Mouse (Mus musculus) c-Kit-positive CD71-positive TER-119-negative erythroid progenitor cells, embryonic 14.5 days (primary cell): Measurements from ENCODE around the gene Prune1.

Source experiments
- DNase-seq: peaks from one replicate; pipeline ENCODE4 v3.0.0-alpha.2; 2013; ENCODE audit warnings: low read depth

Prune1 gene

DNA sequence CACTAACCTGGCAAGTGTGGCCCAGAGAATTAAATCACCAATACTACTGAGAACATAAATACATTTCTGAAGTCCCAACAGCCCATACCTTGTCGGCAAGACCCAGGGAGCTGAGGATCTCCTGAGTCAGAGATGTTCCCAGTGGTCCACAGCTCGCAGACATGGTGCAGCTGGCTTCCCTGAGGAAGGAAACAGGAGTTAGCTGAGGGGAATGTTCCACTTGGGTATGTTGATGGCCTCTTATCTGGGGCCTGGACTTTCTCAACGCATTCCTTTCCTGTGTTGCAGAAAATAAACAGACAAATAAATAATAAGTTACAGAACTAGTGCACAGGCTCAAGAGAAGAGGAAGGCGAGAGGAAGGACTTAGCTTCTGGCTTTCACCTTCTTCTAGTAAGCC, 24.4 kb upstream of the Prune1 start:
- DNase-seq = no peak

GRCm38 (mm10) chr3:95301204-95301796, 19.4 kb upstream of the Prune1 start:
- DNase-seq = no peak

- no peak for DNase-seq
Observed at GRCm38 (mm10) chr3:95298018-95298417, 16.1 kb upstream of the Prune1 start.

GRCm38 (mm10) chr3:95296103-95296469, 14.2 kb upstream of the Prune1 start:
- DNase-seq = no peak

GRCm38 (mm10) chr3:95295321-95296102, 13.6 kb upstream of the Prune1 start:
- no peak for DNase-seq

- no peak for DNase-seq
Observed at GRCm38 (mm10) chr3:95294718-95295117, 12.8 kb upstream of the Prune1 start.

- DNase-seq = no peak
Observed at GRCm38 (mm10) chr3:95294316-95294715, 12.4 kb upstream of the Prune1 start.

GRCm38 (mm10) chr3:95293537-95293936, 11.7 kb upstream of the Prune1 start:
- no peak for DNase-seq

GRCm38 (mm10) chr3:95292899-95293298, 11.0 kb upstream of the Prune1 start:
- DNase-seq = no peak

DNA sequence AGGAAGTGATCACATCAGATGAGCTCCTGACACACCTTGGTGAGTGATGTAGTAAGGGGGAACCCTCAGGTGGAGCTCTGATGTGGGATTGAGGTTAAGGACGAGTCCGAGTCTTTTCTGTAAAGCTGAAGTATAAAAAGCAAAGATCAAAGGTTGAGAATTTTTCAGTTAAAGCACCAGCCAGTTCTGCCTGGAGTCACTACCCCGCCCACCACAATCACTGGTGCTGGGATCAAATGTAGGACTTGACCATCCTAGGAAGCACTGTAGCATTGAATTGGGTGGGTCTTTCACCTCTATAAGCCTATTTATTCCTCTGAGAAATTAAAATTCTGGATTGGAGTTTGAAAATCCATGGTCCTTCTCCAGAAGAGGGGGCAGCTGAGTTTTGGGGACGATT, 9.2 kb upstream of the Prune1 start:
- DNase-seq = no peak

- no peak for DNase-seq
Observed at GRCm38 (mm10) chr3:95290156-95290555, 8.3 kb upstream of the Prune1 start.

GRCm38 (mm10) chr3:95289419-95289818, 7.5 kb upstream of the Prune1 start:
- no peak for DNase-seq

GRCm38 (mm10) chr3:95287541-95287940, 5.7 kb upstream of the Prune1 start:
- no peak for DNase-seq

- no peak for DNase-seq
Observed at GRCm38 (mm10) chr3:95286510-95286909, 4.6 kb upstream of the Prune1 start.

DNA sequence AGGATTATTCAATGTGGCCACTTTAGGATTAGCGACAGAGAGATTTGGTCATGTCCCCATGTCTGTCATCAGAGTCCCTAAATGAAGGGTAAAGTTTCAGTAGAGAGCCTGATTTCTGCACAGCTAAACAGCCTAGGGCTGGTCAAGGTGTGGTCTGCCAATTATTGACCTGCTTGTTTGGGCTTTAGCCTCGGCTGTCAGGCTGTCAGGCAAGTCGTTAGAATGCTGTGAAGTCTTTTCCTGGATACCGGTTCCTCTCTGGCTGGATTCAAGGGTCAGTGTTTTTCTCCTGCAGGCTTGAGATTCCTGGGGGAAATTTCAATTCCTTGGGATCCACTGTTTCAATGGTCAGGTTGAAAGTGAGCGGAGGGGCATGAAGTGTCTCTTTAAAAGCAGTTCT, 4.1 kb upstream of the Prune1 start:
- DNase-seq = no peak

- DNase-seq = no peak
Observed at GRCm38 (mm10) chr3:95285390-95285789, 3.5 kb upstream of the Prune1 start.

- DNase-seq = no peak
Observed at GRCm38 (mm10) chr3:95284501-95285281, 2.8 kb upstream of the Prune1 start.

DNA sequence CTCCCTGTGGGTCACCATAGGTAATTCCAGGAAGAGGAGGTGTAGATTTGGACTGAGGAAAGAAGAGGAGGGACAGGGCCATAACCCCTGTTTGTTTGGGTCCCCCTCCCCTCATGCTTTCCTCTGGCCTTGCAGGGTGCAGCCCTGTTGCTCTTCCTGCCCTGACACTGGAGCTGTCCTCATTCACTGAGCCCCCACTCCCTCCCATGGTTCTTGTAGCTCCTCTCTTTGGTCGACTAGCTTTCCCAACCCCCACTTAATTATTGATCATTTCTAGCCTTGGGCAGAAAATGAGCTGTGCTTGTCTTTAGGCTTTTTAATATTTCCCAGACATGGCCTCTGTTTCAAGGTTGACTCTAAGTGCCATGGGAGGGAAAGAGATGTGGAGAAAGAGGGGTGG, 2.2 kb upstream of the Prune1 start:
- DNase-seq = no peak

GRCm38 (mm10) chr3:95283589-95283941, 1.7 kb upstream of the Prune1 start:
- DNase-seq = no peak

DNA sequence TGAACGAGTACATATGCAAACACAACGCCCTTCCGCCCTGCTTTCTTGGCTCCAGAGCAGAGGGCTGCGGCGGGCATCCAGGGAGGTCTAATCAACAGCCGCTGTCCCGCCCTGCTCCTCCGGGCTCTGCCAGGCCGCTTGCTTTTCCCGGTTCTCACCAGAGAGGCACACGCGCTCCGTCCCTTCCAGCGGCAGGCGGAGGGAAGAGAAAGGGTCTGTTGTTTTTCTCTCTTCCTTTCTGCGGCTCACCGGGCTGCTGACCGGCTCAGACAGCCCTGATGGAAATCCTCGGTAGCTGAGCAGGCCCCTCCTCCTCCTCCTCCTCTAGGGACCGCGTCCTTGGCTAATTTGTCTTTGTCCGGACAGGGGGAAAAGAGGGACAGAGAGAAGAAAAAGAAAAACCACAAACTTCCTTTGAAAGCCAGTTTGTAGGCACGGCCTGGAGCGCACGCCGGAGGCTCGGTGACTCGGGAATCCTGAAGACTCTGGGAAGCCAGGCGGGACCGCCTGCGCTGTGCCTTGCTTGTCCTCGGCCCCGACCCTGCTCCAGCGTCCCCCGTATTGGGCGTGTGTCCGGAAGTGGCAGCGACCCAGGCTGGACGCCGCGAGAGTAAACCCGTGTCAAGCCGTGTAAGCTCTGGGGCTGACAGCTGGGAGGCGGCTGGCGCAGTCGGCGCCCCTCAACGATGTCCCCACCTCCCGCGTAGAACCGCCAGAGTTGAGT, 1.2 kb upstream of the Prune1 start:
- peak; percentile 66 for DNase-seq

GRCm38 (mm10) chr3:95282381-95282864, 547 bp upstream of the Prune1 start:
- DNase-seq = no peak

GRCm38 (mm10) chr3:95280747-95281146, 1.1 kb downstream of the Prune1 start:
- no peak for DNase-seq
